Mouse (Mus musculus) left cerebral cortex, postnatal 4 days (tissue): ENCODE results near the gene Prr7. TPM values are rescaled to one million over a fixed set of nuclear protein-coding genes. Genes with fewer than 3 reads are reported as not detected.

Experiments
- DNase-seq: peaks from one replicate; pipeline ENCODE4 v3.0.0-alpha.2; 2022
- intact Hi-C: fragments of 180-260 bp; cut with DNase I; formaldehyde crosslinking; loops from one replicate; pipeline ENCODE4 v1.15.1; 2025
- microRNA-seq: library from miRNA; unstranded; fragments of <30 nt; microRNA quantifications from one replicate; pipeline ENCODE4 v1.2.0, GENCODE M21; 2022
- total RNA-seq, 2 experiments: library from RNA; stranded (reverse); gene quantifications; 2 replicates each; pipeline ENCODE4 v1.2.3; 2021

Gene Prr7
- total RNA-seq, 2 experiments from 2014 or later = 86.0 to 87.5 TPM

- DNase-seq = no peak
- intact Hi-C loops = no loop called here
These were observed 38.3 kb downstream of the Prr7 start for GRCm38 (mm10) chr13:55502405-55502804.

GRCm38 (mm10) chr13:55504390-55504789, 40.3 kb downstream of the Prr7 start:
- DNase-seq = no peak
- intact Hi-C loops = no loop called here

GRCm38 (mm10) chr13:55505810-55506209, 41.7 kb downstream of the Prr7 start:
- intact Hi-C loops = no loop called here
- no peak for DNase-seq

GRCm38 (mm10) chr13:55506697-55507096, 42.6 kb downstream of the Prr7 start:
- peak; percentile 58 for DNase-seq
- intact Hi-C loops = no loop called here

DNA sequence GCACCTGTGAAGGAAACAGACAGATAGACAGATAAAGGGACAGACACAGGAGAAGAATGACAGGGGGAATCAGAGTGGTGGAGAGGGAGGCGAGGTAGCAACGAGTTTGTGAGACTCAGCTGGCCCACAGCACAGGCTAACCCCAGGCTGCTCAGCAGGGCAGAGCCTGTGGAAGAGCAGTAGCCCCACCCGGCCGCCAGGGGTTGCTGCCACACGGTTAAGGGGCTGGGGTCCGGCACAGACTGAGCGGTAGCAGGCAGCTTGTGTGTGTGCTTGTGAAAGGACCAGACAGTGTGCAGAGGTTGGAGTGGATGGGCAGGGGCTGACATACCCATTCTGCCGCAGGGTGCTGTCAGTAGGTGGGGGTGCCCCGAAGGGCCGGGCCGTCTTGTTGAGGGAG, 43.8 kb downstream of the Prr7 start:
- DNase-seq = no peak
- intact Hi-C loops = no loop called here

- no peak for DNase-seq
- intact Hi-C loops = no loop called here
These were observed 44.5 kb downstream of the Prr7 start for GRCm38 (mm10) chr13:55508531-55508930.

- DNase-seq = no peak
- intact Hi-C loops = loop anchor here (5.0 kb wide), 1 partner anchor 103 kb away; no protein-coding TSS in a partner anchor
These were observed 46.2 kb downstream of the Prr7 start for GRCm38 (mm10) chr13:55510332-55510667.

- peak; percentile 70 for DNase-seq
- intact Hi-C loops = loop anchor here (5.0 kb wide), 1 partner anchor 104 kb away; no protein-coding TSS in a partner anchor
These were observed 46.8 kb downstream of the Prr7 start for GRCm38 (mm10) chr13:55510668-55511491.

GRCm38 (mm10) chr13:55511492-55511861, 47.4 kb downstream of the Prr7 start:
- intact Hi-C loops = loop anchor here (5.0 kb wide), 1 partner anchor 104 kb away; no protein-coding TSS in a partner anchor
- DNase-seq = no peak

DNA sequence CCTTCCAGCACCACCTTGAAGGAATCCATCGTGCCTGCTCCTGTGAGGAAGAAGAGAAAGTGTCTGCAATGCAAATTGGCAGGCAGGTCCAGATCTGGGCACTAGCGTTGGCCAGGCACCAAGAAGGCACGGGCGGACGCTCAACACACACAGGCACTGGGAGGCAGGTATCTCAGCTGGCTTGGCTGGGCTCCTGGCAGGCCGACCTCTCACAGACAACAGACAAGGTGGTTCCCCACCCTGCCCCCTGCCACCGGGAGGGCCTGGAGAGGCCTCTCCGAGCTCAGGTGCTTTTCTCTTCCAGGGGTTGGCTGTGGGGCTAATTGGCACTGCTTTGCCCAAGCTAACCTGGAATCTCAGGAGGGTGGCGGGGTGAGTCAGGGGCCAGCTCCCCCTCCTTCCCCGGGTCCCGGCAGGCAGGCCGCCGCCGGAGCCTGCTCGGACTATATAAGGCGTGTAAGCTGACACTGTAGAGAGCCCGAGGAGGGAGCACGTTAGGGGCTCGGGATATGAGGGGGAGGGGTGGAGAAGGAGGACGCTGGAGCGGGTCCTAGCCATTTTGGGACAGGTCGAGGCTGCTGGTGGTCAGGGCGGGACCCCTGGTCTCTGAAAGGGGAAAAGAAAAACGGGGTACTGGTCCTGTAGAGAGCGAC, 48.4 kb downstream of the Prr7 start:
- intact Hi-C loops = loop anchor here (5.0 kb wide), 1 partner anchor 105 kb away; no protein-coding TSS in a partner anchor
- peak; percentile 50 for DNase-seq

GRCm38 (mm10) chr13:55513111-55513748, 49.2 kb downstream of the Prr7 start, which contains the start of gene Pdlim7:
Gene Pdlim7 (minus strand): TSS chr13:55513676.
- peak; percentile 89 for DNase-seq
- intact Hi-C loops = loop anchor here (5.0 kb wide), 1 partner anchor 106 kb away; no protein-coding TSS in a partner anchor

DNA sequence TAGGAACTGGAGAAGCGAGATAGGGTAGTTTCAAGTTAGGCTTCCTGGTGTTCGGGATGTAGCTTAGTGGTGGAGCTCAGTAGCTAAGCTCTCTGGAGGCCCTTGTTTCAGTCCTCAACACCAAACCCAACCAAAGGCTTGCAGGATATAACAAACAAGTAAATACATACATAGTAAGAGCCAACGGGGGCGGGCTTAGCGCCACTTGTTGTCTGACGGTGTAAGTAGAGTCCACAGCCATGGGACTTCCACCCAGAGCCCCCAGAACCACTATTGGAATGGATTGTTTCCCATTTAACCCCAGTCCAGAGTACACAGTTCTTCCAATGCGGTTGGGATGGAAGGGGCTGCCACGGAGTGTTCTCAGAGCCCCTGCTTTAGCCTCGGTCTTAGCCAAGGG, 49.8 kb downstream of the Prr7 start:
- DNase-seq = no peak
- intact Hi-C loops = loop anchor here (5.0 kb wide), 1 partner anchor 107 kb away; no protein-coding TSS in a partner anchor

- peak; percentile 91 for DNase-seq
- intact Hi-C loops = loop anchor here (5.0 kb wide), 2 partner anchors 40 to 95 kb away; no protein-coding TSS in a partner anchor
These were observed 52.9 kb downstream of the Prr7 start for GRCm38 (mm10) chr13:55516955-55517354.

- DNase-seq = no peak
- intact Hi-C loops = loop anchor here (5.0 kb wide), 2 partner anchors 42 to 97 kb away; no protein-coding TSS in a partner anchor
These were observed 55.5 kb downstream of the Prr7 start for GRCm38 (mm10) chr13:55519606-55520005.

- no peak for DNase-seq
- intact Hi-C loops = no loop called here
These were observed 58.7 kb downstream of the Prr7 start for GRCm38 (mm10) chr13:55522730-55523129.

Small RNA genes within 50 kb of the gene (microRNA-seq; reads per million reads assigned to microRNA genes)
- gene Mir6943 (2.4 reads per million), gene Mir6944 (80.7 reads per million, percentile 48 among the genes with 10 or more reads in this experiment), gene Mir6945 (3.3 reads per million, percentile 4 among the genes with 10 or more reads in this experiment)

Other genes with a start within 250 kb of the Prr7 start
- 100 to 1,000 TPM; 182 to 192 TPM for gene Prelid1, start 143.8 kb upstream of the Prr7 start, total RNA-seq
- gene Rab24, start 142.3 kb upstream of the Prr7 start, total RNA-seq = 10 to 100 TPM; 54.8 to 58.5 TPM
- 1 to 10 TPM; 3.6 to 5.6 TPM for gene Mxd3, start 134.4 kb upstream of the Prr7 start, total RNA-seq
- gene Lman2, start 101.5 kb upstream of the Prr7 start, total RNA-seq = 10 to 100 TPM; 43.1 to 46.8 TPM
- gene Rgs14, start 94.5 kb upstream of the Prr7 start, total RNA-seq = 1 to 10 TPM; 4.3 to 6.3 TPM
- under 1 TPM in 1 of 2 experiments, not detected in 1; 0.36 TPM for gene Slc34a1, start 66.1 kb upstream of the Prr7 start, total RNA-seq
- 1 to 10 TPM in 1 of 2 experiments, under 1 TPM in 1; 0.97 to 1.1 TPM for gene Pfn3, start 49.0 kb upstream of the Prr7 start, total RNA-seq
- under 1 TPM; 0.30 to 0.38 TPM for gene F12, start 37.5 kb upstream of the Prr7 start, total RNA-seq
- 10 to 100 TPM; 73.8 to 78.8 TPM for gene Grk6, start 19.2 kb upstream of the Prr7 start, total RNA-seq
- gene Dbn1, start 23.8 kb downstream of the Prr7 start, total RNA-seq = 100 to 1,000 TPM; 623 to 643 TPM
- gene Pdlim7, start 49.4 kb downstream of the Prr7 start, total RNA-seq = 10 to 100 TPM; 62.5 to 66.8 TPM
- 1 to 10 TPM; 6.4 to 7.2 TPM for gene Dok3, start 65.0 kb downstream of the Prr7 start, total RNA-seq
- gene Ddx41, start 72.4 kb downstream of the Prr7 start, total RNA-seq = 10 to 100 TPM; 51.6 to 56.5 TPM
- gene Fam193b, start 106.9 kb downstream of the Prr7 start, total RNA-seq = 10 to 100 TPM; 91.4 to 92.9 TPM
- 100 to 1,000 TPM; 109 to 111 TPM for gene Tmed9, start 109.5 kb downstream of the Prr7 start, total RNA-seq
- gene B4galt7, start 135.6 kb downstream of the Prr7 start, total RNA-seq = 10 to 100 TPM; 32.3 to 32.4 TPM
- gene Caml, start 158.7 kb downstream of the Prr7 start, total RNA-seq = 10 to 100 TPM; 60.3 to 62.0 TPM
- 10 to 100 TPM; 49.7 to 50.2 TPM for gene Ddx46, start 170.8 kb downstream of the Prr7 start, total RNA-seq
- 100 to 1,000 TPM; 101 TPM for gene B230219D22Rik, start 228.9 kb downstream of the Prr7 start, total RNA-seq